Mouse (Mus musculus) thymus, postnatal 10 days (tissue): ENCODE data around the gene Olfr128.
"Not testable (repeated sequence)": the region's sequence is repeated elsewhere in the genome, so short reads cannot be mapped to it uniquely, and the experiment has no call there.

Source experiments
- DNase-seq, 2 experiments: peaks; one replicate each; pipeline ENCODE4 v3.0.0; 2021; ENCODE audit warnings: low spot score in 2 of 2

Gene Olfr128

GRCm38 (mm10) chr17:37920248-37920647 is at the start of gene Olfr128:
TSS of gene Olfr128 (plus strand) at chr17:37920548.
- no peak for DNase-seq

- no peak for DNase-seq
Observed at GRCm38 (mm10) chr17:37873830-37874229, 46.5 kb upstream of the Olfr128 start.

GRCm38 (mm10) chr17:37900137-37900536 is 20.2 kb upstream of the Olfr128 start, which contains the start of gene Olfr127:
TSS of gene Olfr127 (plus strand) at chr17:37900437.
- DNase-seq = no peak

- DNase-seq = not testable (repeated sequence)
Observed at GRCm38 (mm10) chr17:37906821-37907220, 13.5 kb upstream of the Olfr128 start.

- no peak for DNase-seq
Observed at GRCm38 (mm10) chr17:37952979-37953378, 32.6 kb downstream of the Olfr128 start, which contains the start of gene Olfr761. TSS of gene Olfr761 (minus strand) at chr17:37953079.

GRCm38 (mm10) chr17:37973591-37973990 is 53.2 kb downstream of the Olfr128 start:
- no peak for DNase-seq
